Mouse (Mus musculus) kidney, adult 2 months (tissue): Measurements from ENCODE around the gene Taf3.

ENCODE experiments used
- CTCF ChIP-seq: fragments of 200-500 bp; conservative IDR thresholded peaks from 2 replicates; pipeline ENCODE4 v1.5.1; 2011; ENCODE audit warnings: low read depth, mild to moderate bottlenecking, control low read depth, low read length, moderate library complexity, mixed read lengths; ENCODE audit not compliant: insufficient read depth, insufficient read length
- POLR2A ChIP-seq: fragments of 200-500 bp; IDR thresholded peaks from one replicate; pipeline ENCODE4 v1.6.1; 2011; ENCODE audit warnings: low read depth, low read length, control low read depth

DNA sequence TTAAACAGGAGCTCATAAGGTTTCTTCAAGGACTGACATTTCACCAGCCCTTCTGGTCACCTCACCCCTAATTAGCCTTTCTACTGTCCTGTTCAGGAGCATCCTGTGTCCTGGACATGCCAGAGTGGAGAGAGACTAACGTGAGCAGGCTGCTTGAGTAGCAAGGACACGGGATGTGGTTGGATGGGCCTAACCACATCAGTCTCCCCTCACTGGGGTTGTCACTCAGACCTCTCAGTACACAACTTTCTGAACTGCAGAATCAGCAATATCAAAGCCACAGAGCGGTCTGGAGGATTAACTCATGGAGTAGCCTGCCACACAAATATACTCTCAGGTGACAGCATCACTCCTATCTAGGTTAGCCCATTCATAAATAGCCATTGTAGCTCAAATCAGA lies 101.7 kb downstream of the Taf3 start:
- no peak for TF ChIP-seq CTCF
- no peak for TF ChIP-seq POLR2A
